Mouse (Mus musculus): ENCODE measurements around the gene Dhx9. TPM values are rescaled to one million over a fixed set of nuclear protein-coding genes. Genes with fewer than 3 reads are reported as not detected.
"Not testable (repeated sequence)": the region's sequence is repeated elsewhere in the genome, so short reads cannot be mapped to it uniquely, and the experiment has no call there.

The Dhx9 gene
- polyA plus RNA-seq, 1 experiment from 2014 or later, result 157 TPM

DNA sequence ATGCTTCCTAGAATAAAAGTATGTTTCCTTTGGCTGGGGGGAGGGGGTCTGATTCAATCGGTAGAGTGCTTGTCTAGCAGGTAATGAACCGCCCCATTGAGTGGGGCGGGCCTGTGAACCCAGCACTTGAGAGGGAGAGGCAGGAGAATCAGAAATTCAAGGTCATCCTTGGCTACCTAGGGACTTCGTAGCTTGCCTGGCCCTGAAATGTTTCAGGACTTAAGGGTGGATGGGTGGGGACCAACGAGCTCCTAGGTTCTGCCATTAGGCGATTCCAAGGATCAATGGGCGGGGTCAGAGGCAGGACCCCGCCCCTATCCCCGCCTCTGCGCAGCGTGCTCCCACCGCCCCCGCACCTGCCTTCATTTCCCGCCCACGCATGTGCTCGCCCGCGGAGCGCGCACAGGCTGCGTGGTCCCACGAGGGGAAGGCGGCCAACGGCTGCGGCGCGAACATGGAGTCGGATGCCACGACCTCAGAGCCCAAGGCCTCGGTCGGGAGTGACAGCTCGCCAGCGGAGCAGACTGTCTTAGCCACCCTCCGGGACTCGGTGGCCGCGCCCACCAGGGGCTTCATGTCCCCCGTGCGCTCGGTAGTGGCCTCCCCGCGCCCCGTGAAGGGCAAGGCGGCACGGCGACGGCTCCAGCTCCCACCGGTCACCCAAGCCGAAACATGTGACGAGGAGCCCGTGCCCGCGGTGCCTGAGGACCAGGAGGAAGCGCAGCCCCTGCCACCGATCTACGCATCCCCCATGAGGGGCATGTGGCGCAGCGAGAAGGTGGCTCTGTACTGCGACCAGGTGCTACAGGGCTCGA, 62.5 kb downstream of the Dhx9 start, which contains the start of gene Shcbp1l:
TSS of gene Shcbp1l (plus strand) at position 393 of the 815 bp plus-strand sequence.
- POLR2A ChIA-PET, result no interaction called here
- CTCF ChIA-PET, result interaction anchor here (0.6 kb wide), 1 partner anchor 9 kb away, joined by 3 read pairs; no protein-coding TSS in a partner anchor
- in situ Hi-C loops (cut with MboI; ENCODE audit: low pct_unique_long_range_greater_than_20kb), result no loop called here
- ATAC-seq (no peak), DNase-seq (ENCODE audit: low read depth, low spot score) (no peak)
- no peak for TF ChIP-seq CTCF (IDR thresholded peaks at IDR 0.05)
- H3K27me3 ChIP-seq, result peaks cover 18% of the 10 kb centered on the region

- POLR2A ChIA-PET, result no interaction called here
- H3K27me3 ChIP-seq, result peaks cover 18% of the 10 kb centered on the region
- CTCF ChIA-PET, result interaction anchor here (0.6 kb wide), 1 partner anchor 8 kb away, joined by 3 read pairs; no protein-coding TSS in a partner anchor
- no peak for TF ChIP-seq CTCF (IDR thresholded peaks at IDR 0.05)
- in situ Hi-C loops (cut with MboI; ENCODE audit: low pct_unique_long_range_greater_than_20kb), result no loop called here
- ATAC-seq (no peak), DNase-seq (ENCODE audit: low read depth, low spot score) (no peak)
Observed at GRCm38 (mm10) chr1:153424271-153424670, 63.2 kb downstream of the Dhx9 start.

DNA sequence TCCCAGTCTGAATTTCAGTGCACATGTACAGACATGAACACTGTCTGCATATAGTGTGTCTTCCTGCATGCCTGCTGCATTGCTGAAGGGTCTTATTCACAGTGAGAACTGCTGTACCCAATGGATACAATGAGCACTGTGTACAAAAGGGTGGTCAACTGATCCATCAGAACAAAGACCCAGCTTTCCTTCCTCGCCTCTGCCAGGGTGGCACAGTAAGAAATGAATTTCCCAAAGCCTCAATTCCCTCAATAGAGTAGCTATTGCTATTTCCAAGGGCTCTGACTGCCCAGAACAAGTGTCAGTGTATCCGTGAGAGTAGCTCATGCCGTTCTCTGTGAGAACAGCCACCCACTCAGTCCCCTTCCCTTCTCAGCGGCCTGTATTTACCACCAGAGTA, 69.7 kb downstream of the Dhx9 start:
- DNase-seq (ENCODE audit: low read depth, low spot score); H3K27me3 ChIP-seq; POLR2A ChIA-PET; ATAC-seq; CTCF ChIA-PET; in situ Hi-C loops (cut with MboI; ENCODE audit: low pct_unique_long_range_greater_than_20kb): not testable (repeated sequence)

DNA sequence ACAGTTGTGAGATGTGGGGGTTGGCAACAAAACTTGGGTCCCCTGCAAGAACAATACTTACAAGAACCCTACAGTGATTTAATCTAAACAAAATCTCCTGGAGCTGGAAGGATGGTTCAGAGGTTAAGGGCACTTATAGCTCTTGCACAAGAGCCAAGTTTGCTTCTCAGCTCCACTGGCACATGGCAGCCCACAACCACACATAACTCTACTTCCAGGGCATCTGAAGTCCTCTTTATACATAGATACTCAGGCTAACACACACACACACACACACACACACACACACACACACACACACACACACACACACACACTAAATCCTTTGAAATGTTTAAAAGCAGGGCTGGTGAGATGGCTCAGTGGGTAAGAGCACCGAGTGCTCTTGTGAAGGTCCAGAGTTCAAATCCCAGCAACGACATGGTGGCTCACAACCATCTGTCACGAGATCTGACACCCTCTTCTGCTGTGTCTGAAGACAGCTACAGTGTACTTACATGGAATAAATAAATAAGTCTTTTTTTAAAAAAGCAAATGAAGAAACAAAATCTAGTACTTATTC, 71.1 kb downstream of the Dhx9 start:
- ChIA-PET POLR2A (interaction anchor here (0.6 kb wide), 2 partner anchors 12 to 69 kb away, joined by 3 to 4 read pairs; no protein-coding TSS in a partner anchor), CTCF (interaction anchor here (0.7 kb wide), 1 partner anchor 8 kb away, joined by 3 read pairs; no protein-coding TSS in a partner anchor)
- H3K27me3 ChIP-seq; in situ Hi-C loops (cut with MboI; ENCODE audit: low pct_unique_long_range_greater_than_20kb); ATAC-seq; DNase-seq (ENCODE audit: low read depth, low spot score): not testable (repeated sequence)

DNA sequence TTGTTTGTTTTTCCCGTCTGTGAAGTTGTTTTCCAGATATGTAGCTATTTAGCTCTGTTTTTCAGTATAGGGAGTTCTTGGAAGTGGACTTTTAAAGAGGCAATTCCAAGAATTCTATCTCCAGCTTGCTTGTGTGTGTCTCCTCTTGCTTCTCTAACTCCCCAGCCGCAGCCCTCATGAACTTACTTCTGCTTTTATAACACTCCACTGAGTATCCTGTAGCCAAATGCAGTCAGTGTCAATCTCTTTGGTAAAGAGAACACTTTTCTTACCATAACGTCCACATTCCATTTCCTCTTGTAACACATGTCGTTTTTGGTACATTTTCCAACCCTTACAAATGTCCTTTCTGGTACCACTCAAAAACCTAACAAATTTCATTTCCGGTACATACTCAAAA, 71.7 kb downstream of the Dhx9 start:
- ATAC-seq; in situ Hi-C loops (cut with MboI; ENCODE audit: low pct_unique_long_range_greater_than_20kb); DNase-seq (ENCODE audit: low read depth, low spot score); H3K27me3 ChIP-seq: not testable (repeated sequence)
- CTCF ChIA-PET, result interaction anchor here (0.7 to 1.6 kb wide), 3 partner anchors 9 to 523 kb away, joined by 3 read pairs; no protein-coding TSS in a partner anchor
- POLR2A ChIA-PET, result interaction anchor here (0.6 kb wide), 2 partner anchors 12 to 68 kb away, joined by 3 to 4 read pairs; no protein-coding TSS in a partner anchor

- in situ Hi-C loops (cut with MboI; ENCODE audit: low pct_unique_long_range_greater_than_20kb), result no loop called here
- H3K27me3 ChIP-seq, result no peaks in the 10 kb centered on the region
- DNase-seq (ENCODE audit: low read depth, low spot score), result no peak
- ATAC-seq, result no peak
- TF ChIP-seq CTCF (IDR thresholded peaks at IDR 0.05), result no peak
- ChIA-PET POLR2A (no interaction called here), CTCF (interaction anchor here (1.1 to 1.6 kb wide), 2 partner anchors 16 to 523 kb away, joined by 3 read pairs; no protein-coding TSS in a partner anchor)
Observed at GRCm38 (mm10) chr1:153414962-153415361, 72.5 kb downstream of the Dhx9 start.

DNA sequence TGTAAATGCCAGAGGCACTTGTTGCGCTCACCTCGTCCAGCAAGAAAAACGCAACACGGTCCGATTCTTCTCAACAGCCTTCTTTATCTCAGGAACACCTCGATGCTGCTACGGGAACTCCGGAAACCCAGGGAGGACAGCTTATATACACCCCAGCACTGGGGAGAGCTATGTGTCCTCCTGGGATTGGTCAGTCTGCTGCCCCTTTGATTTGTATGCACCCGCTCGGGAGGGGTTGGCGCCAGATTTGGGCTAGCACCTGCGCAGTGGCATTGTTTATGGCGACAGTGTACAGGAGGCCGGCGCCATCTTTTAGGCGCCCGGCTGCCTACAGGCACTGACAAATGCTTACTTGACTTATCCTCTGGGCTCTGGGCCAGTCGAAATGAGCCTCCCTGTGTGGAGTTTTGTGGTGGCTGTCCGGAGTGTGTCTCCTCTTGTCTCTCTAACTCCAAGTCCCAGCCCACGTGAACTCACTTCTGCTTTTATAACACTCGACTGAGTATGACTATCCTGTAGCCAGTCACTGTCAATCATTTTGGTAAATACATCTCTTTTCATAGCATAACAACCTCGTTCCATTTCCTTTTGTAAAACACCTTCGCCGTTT, 73.2 kb downstream of the Dhx9 start:
- CTCF ChIA-PET, result interaction anchor here (1.6 kb wide), 1 partner anchor 17 kb away, joined by 3 read pairs; no protein-coding TSS in a partner anchor
- DNase-seq (ENCODE audit: low read depth, low spot score); ATAC-seq; in situ Hi-C loops (cut with MboI; ENCODE audit: low pct_unique_long_range_greater_than_20kb); POLR2A ChIA-PET; H3K27me3 ChIP-seq: not testable (repeated sequence)

GRCm38 (mm10) chr1:153413397-153414020, 74.0 kb downstream of the Dhx9 start:
- DNase-seq (ENCODE audit: low read depth, low spot score); POLR2A ChIA-PET; ATAC-seq; H3K27me3 ChIP-seq; CTCF ChIA-PET; in situ Hi-C loops (cut with MboI; ENCODE audit: low pct_unique_long_range_greater_than_20kb): not testable (repeated sequence)

DNA sequence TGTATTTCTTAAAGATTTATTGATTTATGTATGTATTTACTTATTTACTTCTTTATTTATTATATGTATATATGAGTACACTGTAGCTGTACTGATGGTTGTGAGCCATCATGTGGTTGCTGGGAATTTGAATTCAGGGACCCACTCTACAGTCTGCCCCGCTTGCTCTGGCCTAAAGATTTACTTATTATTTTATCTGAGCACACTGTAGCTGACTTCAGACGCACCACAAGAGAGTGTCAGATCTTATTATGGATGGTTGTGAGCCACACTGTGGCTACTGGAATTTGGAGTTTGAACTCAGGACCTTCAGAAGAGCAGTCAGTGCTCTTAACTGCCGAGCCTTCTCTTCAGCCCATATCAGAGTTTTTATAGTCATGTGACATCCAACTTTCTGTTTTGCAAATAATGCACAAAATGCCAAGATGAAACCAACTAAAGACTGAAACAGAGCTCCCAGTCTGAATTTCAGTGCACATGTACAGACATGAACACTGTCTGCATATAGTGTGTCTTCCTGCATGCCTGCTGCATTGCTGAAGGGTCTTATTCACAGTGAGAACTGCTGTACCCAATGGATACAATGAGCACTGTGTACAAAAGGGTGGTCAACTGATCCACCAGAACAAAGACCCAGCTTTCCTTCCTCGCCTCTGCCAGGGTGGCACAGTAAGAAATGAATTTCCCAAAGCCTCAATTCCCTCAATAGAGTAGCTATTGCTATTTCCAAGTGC, 74.6 kb downstream of the Dhx9 start:
- in situ Hi-C loops (cut with MboI; ENCODE audit: low pct_unique_long_range_greater_than_20kb); POLR2A ChIA-PET; DNase-seq (ENCODE audit: low read depth, low spot score); H3K27me3 ChIP-seq; CTCF ChIA-PET; ATAC-seq: not testable (repeated sequence)

DNA sequence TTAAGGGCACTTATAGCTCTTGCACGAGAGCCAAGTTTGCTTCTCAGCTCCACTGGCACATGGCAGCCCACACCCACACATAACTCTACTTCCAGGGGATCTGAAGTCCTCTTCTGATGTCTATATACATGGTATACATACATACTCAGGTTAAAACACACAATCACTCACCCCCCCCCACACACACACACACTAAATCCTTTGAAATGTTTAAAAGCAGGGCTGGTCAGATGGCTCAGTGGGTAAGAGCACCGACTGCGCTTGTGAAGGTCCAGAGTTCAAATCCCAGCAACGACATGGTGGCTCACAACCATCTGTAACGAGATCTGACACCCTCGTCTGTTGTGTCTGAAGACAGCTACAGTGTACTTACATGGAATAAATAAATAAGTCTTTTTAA, 75.7 kb downstream of the Dhx9 start:
- H3K27me3 ChIP-seq, result no peaks in the 10 kb centered on the region
- ChIA-PET POLR2A (no interaction called here), CTCF (no interaction called here)
- in situ Hi-C loops (cut with MboI; ENCODE audit: low pct_unique_long_range_greater_than_20kb), result no loop called here
- TF ChIP-seq CTCF (IDR thresholded peaks at IDR 0.05), result no peak
- ATAC-seq (no peak), DNase-seq (ENCODE audit: low read depth, low spot score) (no peak)

DNA sequence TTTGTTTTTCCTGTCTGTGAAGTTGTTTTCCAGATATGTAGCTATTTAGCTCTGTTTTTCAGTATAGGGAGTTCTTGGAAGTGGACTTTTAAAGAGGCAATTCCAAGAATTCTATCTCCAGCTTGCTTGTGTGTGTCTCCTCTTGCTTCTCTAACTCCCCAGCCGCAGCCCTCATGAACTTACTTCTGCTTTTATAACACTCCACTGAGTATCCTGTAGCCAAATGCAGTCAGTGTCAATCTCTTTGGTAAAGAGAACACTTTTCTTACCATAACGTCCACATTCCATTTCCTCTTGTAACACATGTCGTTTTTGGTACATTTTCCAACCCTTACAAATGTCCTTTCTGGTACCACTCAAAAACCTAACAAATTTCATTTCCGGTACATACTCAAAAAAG, 76.5 kb downstream of the Dhx9 start:
- CTCF ChIA-PET; H3K27me3 ChIP-seq; DNase-seq (ENCODE audit: low read depth, low spot score); ATAC-seq; in situ Hi-C loops (cut with MboI; ENCODE audit: low pct_unique_long_range_greater_than_20kb): not testable (repeated sequence)
- POLR2A ChIA-PET, result interaction anchor here (0.6 kb wide), 1 partner anchor 198 kb away, joined by 5 read pairs; no protein-coding TSS in a partner anchor

DNA sequence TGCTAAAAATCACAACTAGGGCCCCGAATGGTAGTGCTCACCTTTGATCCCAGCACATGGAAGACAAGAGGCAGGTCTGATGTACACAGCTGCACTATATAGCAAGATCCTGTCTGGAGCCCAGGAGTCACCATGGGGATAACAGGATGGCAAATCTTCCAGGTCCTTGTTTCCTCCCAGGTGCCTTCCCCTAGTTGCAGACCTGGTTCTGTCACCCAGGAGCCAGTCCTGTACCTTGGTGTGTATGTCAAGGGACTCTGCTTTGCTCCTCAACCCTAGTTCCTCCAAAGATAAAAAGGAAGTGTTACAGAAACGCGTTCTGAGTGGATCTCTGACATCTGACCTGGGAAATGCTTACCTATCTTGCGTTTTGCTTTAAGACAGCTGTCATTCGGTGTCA, 79.2 kb downstream of the Dhx9 start:
- in situ Hi-C loops (cut with MboI; ENCODE audit: low pct_unique_long_range_greater_than_20kb); CTCF ChIA-PET; H3K27me3 ChIP-seq; ATAC-seq; POLR2A ChIA-PET; DNase-seq (ENCODE audit: low read depth, low spot score): not testable (repeated sequence)

DNA sequence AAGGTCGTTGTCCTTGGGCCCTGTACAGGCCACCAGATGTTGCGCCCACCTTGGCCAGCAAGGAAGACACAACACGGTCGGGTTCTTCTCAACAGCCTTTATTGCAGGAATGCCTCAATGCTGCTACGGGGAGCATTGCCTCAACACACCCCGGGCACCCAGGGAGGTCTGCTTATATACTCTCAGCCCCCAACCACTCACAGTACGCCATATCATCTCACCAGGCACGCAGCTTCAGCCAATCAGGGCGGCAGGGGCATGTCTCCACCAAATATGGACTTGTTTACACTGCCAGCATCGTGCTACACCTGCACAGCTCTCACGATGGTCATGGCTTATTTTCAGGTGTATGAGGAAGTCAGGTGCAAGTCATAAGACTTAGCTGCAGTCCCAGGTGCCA, 79.8 kb downstream of the Dhx9 start:
- in situ Hi-C loops (cut with MboI; ENCODE audit: low pct_unique_long_range_greater_than_20kb); POLR2A ChIA-PET; H3K27me3 ChIP-seq; ATAC-seq; DNase-seq (ENCODE audit: low read depth, low spot score); CTCF ChIA-PET: not testable (repeated sequence)
